Mouse (Mus musculus): ENCODE data around the gene Atf4. TPM values are rescaled to one million over a fixed set of nuclear protein-coding genes. Genes with fewer than 3 reads are reported as not detected.

Atf4 gene
- polyA plus RNA-seq, 1 experiment from 2014 or later = 120 TPM

GRCm38 (mm10) chr15:80266281-80266680 is 11.3 kb downstream of the Atf4 start:
- no peaks in the 10 kb centered on the region for H3K36me3 ChIP-seq (replicated peaks)
- no peak overlapping the region for H3K4me3 ChIP-seq
- no peaks in the 10 kb centered on the region for H3K27me3 ChIP-seq (replicated peaks)
- H3K9ac ChIP-seq = no peak overlapping the region
- ATAC-seq (replicated peaks) = peak; percentile 61; the same call in 1 of the 2 replicates
- H3K4me2 ChIP-seq = no peak overlapping the region
- peaks cover 24% of the 10 kb centered on the region for H3K4me1 ChIP-seq
- 0% methylated on average over 2 of the region's 2 CpGs for WGBS
- H3K9me3 ChIP-seq = no peaks in the 10 kb centered on the region
- no peak overlapping the region for H3K27ac ChIP-seq

- no peak for ATAC-seq (replicated peaks)
- Histone ChIP-seq H3K27ac (no peak overlapping the region), H3K9me3 (no peaks in the 10 kb centered on the region), H3K4me1 (peaks cover 8% of the 10 kb centered on the region; the same call in 1 of the 2 replicates), H3K27me3 (replicated peaks) (no peaks in the 10 kb centered on the region), H3K4me2 (no peak overlapping the region), H3K36me3 (replicated peaks) (no peaks in the 10 kb centered on the region), H3K4me3 (no peak overlapping the region), H3K9ac (no peak overlapping the region)
- WGBS = 50% methylated on average over 3 of the region's 3 CpGs
These were observed 16.9 kb downstream of the Atf4 start for GRCm38 (mm10) chr15:80271858-80272396.

- Histone ChIP-seq H3K4me3 (no peak overlapping the region), H3K27ac (no peak overlapping the region), H3K9ac (no peak overlapping the region), H3K36me3 (replicated peaks) (no peaks in the 10 kb centered on the region), H3K27me3 (replicated peaks) (peaks cover 4% of the 10 kb centered on the region; the same call in 1 of the 2 replicates), H3K4me1 (peaks cover 11% of the 10 kb centered on the region; the same call in 1 of the 2 replicates), H3K4me2 (no peak overlapping the region), H3K9me3 (no peaks in the 10 kb centered on the region)
- 39% methylated on average over 9 of the region's 9 CpGs for WGBS
- no peak for ATAC-seq (replicated peaks)
These were observed 22.1 kb downstream of the Atf4 start for GRCm38 (mm10) chr15:80277107-80277506.

DNA sequence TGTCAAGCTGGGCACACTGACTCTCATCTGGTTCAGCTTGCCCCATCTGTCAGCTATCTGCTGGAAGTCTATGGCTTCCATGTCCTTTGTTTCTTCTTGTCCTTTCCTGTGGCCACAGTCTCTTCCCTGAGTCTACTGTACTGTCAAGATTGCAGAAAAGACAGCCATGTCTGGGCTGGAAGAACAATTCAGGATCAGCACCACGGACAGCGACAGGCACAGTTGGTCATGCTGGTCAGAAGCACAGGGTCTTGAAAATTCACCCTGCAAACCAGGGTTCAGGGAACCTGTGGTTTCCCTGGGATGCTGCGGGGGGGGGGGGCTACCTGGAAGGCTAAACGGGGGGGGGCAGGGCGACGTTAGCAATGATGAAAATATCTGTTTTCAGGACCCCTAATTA is 22.6 kb downstream of the Atf4 start:
- H3K36me3 ChIP-seq (replicated peaks) = no peaks in the 10 kb centered on the region
- H3K9me3 ChIP-seq = no peaks in the 10 kb centered on the region
- no peak overlapping the region for H3K27ac ChIP-seq
- no peak overlapping the region for H3K4me2 ChIP-seq
- peaks cover 8% of the 10 kb centered on the region; the same call in 1 of the 2 replicates for H3K4me1 ChIP-seq
- no peak for ATAC-seq (replicated peaks)
- 3% methylated on average over 6 of the region's 6 CpGs for WGBS
- H3K4me3 ChIP-seq = no peak overlapping the region
- H3K27me3 ChIP-seq (replicated peaks) = peaks cover 4% of the 10 kb centered on the region; the same call in 1 of the 2 replicates
- H3K9ac ChIP-seq = no peak overlapping the region

GRCm38 (mm10) chr15:80278121-80278759 is 23.3 kb downstream of the Atf4 start:
- ATAC-seq (replicated peaks) = no peak
- no peak overlapping the region for H3K9ac ChIP-seq

DNA sequence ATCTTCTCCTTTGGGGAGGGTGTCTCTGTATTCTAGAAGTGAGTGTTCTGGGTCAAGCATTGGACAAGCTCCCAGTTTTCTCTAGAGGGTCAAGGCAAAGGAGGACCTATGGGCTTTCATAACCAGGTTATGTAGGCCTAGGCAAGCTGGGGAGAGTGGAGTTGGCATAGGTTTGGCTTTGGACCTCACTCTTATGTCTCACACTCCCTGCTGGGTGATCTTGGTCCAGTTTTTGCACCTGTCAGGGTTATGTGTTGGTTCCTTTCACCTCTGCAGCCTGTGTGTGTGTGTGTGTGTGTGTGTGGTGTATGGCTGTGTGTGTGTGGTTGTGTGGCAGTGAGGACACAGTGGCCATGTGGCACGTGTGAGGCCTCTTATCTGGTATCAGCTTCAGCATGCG is 24.1 kb downstream of the Atf4 start:
- Histone ChIP-seq H3K4me2 (no peak overlapping the region), H3K4me3 (no peak overlapping the region), H3K9ac (no peak overlapping the region), H3K27ac (no peak overlapping the region), H3K9me3 (no peaks in the 10 kb centered on the region), H3K4me1 (peaks cover 8% of the 10 kb centered on the region; the same call in 1 of the 2 replicates), H3K27me3 (replicated peaks) (peaks cover 4% of the 10 kb centered on the region; the same call in 1 of the 2 replicates), H3K36me3 (replicated peaks) (no peaks in the 10 kb centered on the region)
- no peak for ATAC-seq (replicated peaks)
- WGBS = 97% methylated on average over 2 of the region's 2 CpGs

More at GRCm38 (mm10) chr15:80278121-80278759, 23.3 kb downstream of the Atf4 start:
- Histone ChIP-seq H3K4me3 (no peak overlapping the region), H3K4me1 (peaks cover 8% of the 10 kb centered on the region; the same call in 1 of the 2 replicates), H3K36me3 (replicated peaks) (no peaks in the 10 kb centered on the region), H3K4me2 (no peak overlapping the region), H3K27me3 (replicated peaks) (peaks cover 4% of the 10 kb centered on the region; the same call in 1 of the 2 replicates), H3K27ac (no peak overlapping the region), H3K9me3 (no peaks in the 10 kb centered on the region)
- 65% methylated on average over 5 of the region's 5 CpGs for WGBS

GRCm38 (mm10) chr15:80280646-80281045 is 25.7 kb downstream of the Atf4 start:
- H3K27me3 ChIP-seq (replicated peaks) = peaks cover 11% of the 10 kb centered on the region
- WGBS = 20% methylated on average over 6 of the region's 6 CpGs
- no peak for ATAC-seq (replicated peaks)

DNA sequence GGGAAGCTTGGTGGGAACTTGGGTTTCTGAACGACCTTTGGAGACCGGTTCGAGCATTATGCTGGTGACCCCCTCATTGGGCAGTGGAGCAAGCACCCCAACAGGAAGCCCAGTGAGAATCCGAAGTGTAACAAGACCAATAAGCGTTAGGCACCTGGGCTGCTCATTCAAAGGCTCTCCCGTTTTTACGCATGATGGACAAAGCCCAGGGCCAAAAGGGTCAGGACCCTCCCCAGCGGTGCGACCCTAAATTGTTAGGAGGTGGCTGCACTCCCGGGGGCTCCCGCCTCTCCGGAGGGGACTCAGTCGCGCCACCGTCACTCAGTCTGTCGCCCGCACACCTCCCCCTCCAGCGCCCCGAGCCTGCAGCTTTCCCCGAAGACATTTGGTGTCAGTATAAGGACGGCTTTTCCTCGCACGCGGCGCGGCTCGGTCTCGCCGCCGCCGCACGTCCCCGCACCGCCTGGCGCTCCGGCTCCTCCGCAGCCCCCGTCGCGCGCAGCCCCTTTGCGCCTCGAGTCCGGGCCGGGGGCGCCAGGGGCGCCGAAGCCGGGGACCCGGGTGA is 31.9 kb downstream of the Atf4 start, which contains the start of gene Cacna1i:
Gene Cacna1i, plus strand, starts transcription at position 388 of the 565 bp plus-strand sequence.
- H3K27me3 ChIP-seq (replicated peaks) = peaks cover 41% of the 10 kb centered on the region
- H3K4me2 ChIP-seq = peak within 1 kb of the TSS; percentile 92
- peak within 1 kb of the TSS; percentile 71 for H3K9ac ChIP-seq
- ATAC-seq (replicated peaks) = peak; percentile 79
- no peaks in the 10 kb centered on the region for H3K9me3 ChIP-seq
- WGBS = under 1% methylated on average over 35 of the region's 50 CpGs
- no peaks in the 10 kb centered on the region for H3K36me3 ChIP-seq (replicated peaks)
- peaks cover 35% of the 10 kb centered on the region for H3K4me1 ChIP-seq
- peak within 1 kb of the TSS; percentile 48; the same call in 1 of the 2 replicates for H3K27ac ChIP-seq
- H3K4me3 ChIP-seq = peak within 1 kb of the TSS; percentile 73

More at GRCm38 (mm10) chr15:80280646-80281045, 25.7 kb downstream of the Atf4 start:
- Histone ChIP-seq H3K36me3 (replicated peaks) (no peaks in the 10 kb centered on the region), H3K4me1 (peaks cover 10% of the 10 kb centered on the region; the same call in 1 of the 2 replicates), H3K9me3 (no peaks in the 10 kb centered on the region), H3K4me2 (no peak overlapping the region), H3K4me3 (no peak overlapping the region), H3K9ac (no peak overlapping the region), H3K27ac (no peak overlapping the region)

DNA sequence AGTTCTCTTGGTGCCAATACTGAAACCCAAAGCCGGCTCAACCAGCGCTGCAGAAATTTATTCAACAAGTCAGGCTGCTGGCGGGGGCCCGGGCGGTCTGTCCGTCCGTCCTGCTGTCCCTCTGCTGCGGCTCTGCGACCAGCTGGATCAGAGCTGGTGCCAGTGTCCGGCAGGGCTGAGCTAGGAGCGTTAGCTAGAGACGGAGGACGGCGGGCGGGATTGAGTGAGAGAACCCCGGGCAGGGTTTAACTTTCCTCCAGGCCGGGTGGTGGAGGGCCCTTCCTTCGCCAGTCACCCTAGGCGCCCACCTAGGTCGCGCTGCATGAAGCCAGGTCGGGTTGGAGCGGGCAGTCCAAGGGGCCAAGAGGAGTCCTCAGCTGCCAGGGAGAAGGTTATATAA is 33.1 kb downstream of the Atf4 start:
- H3K9me3 ChIP-seq = no peaks in the 10 kb centered on the region
- H3K4me3 ChIP-seq = peak overlapping the region; percentile 73
- no peaks in the 10 kb centered on the region for H3K36me3 ChIP-seq (replicated peaks)
- peak overlapping the region; percentile 71 for H3K9ac ChIP-seq
- no peak for ATAC-seq (replicated peaks)
- H3K4me1 ChIP-seq = peaks cover 35% of the 10 kb centered on the region
- H3K27me3 ChIP-seq (replicated peaks) = peaks cover 41% of the 10 kb centered on the region
- peak overlapping the region; percentile 92 for H3K4me2 ChIP-seq
- no peak overlapping the region for H3K27ac ChIP-seq
- under 1% methylated on average over 23 of the region's 23 CpGs for WGBS

- Histone ChIP-seq H3K27me3 (replicated peaks) (peaks cover 41% of the 10 kb centered on the region), H3K36me3 (replicated peaks) (no peaks in the 10 kb centered on the region), H3K27ac (no peak overlapping the region), H3K4me1 (peaks cover 33% of the 10 kb centered on the region), H3K9ac (no peak overlapping the region), H3K4me3 (no peak overlapping the region; the same call in 1 of the 2 replicates), H3K9me3 (no peaks in the 10 kb centered on the region), H3K4me2 (peak overlapping the region; percentile 92; the same call in 1 of the 2 replicates)
- 8% methylated on average over 10 of the region's 10 CpGs for WGBS
- no peak for ATAC-seq (replicated peaks)
These were observed 34.5 kb downstream of the Atf4 start for GRCm38 (mm10) chr15:80289436-80289835.

DNA sequence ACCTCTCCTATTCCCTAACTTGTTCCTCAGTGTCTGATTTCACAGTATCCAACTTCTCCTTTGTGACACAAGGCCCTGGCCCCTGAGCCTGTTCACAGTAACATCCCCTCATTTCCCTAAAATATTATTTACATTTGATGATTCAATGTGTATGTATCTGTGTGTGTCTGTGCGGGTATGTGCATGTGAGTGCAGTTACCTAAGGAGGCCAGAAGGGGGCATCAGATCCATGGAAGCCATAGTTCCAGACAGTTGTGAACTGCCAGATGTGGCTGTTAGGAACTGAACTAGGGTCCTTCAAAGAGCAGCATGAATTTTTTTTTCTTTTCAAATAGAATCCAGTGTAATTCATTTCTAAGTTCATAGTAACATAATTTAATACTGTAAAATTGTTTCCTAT is 42.2 kb downstream of the Atf4 start:
- WGBS = 100% methylated on average over 1 of the region's 1 CpGs
- H3K27me3 ChIP-seq (replicated peaks) = no peaks in the 10 kb centered on the region
- no peak for ATAC-seq (replicated peaks)

DNA sequence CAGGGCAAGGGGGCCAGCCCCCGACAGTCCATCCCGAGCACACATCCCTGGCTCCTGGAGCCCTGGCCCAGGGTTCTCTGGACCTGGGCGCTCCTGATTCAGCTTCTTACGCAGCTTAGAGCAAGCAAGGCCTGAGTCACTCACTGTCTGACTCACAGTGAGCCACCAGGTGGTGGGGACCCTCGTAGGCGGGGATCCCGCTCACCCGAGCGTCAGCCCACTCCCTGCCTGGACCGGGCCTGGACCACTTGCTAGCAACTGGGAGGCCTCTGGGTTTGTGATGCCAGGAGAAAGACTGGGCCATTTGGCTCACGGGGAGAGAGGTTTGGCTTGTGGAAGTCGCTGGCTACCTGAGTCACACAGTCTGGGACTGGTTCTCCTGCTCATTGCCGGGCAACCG is 48.8 kb downstream of the Atf4 start:
- Histone ChIP-seq H3K9ac (no peak overlapping the region), H3K9me3 (no peaks in the 10 kb centered on the region), H3K27ac (no peak overlapping the region), H3K36me3 (replicated peaks) (no peaks in the 10 kb centered on the region), H3K27me3 (replicated peaks) (no peaks in the 10 kb centered on the region), H3K4me3 (no peak overlapping the region), H3K4me1 (no peaks in the 10 kb centered on the region), H3K4me2 (no peak overlapping the region)
- no peak for ATAC-seq (replicated peaks)
- 74% methylated on average over 14 of the region's 14 CpGs for WGBS

More for the DNA sequence above, 42.2 kb downstream of the Atf4 start:
- no peaks in the 10 kb centered on the region for H3K9me3 ChIP-seq
- H3K27ac ChIP-seq = no peak overlapping the region
- no peak overlapping the region for H3K9ac ChIP-seq
- no peaks in the 10 kb centered on the region for H3K4me1 ChIP-seq
- H3K4me3 ChIP-seq = no peak overlapping the region
- H3K4me2 ChIP-seq = no peak overlapping the region
- H3K36me3 ChIP-seq (replicated peaks) = no peaks in the 10 kb centered on the region

Data from midbrain, embryonic 15.5 days (tissue).